Comparison of ENCODE assay signal across 8 mouse cellular contexts in the genomic region with DNA sequence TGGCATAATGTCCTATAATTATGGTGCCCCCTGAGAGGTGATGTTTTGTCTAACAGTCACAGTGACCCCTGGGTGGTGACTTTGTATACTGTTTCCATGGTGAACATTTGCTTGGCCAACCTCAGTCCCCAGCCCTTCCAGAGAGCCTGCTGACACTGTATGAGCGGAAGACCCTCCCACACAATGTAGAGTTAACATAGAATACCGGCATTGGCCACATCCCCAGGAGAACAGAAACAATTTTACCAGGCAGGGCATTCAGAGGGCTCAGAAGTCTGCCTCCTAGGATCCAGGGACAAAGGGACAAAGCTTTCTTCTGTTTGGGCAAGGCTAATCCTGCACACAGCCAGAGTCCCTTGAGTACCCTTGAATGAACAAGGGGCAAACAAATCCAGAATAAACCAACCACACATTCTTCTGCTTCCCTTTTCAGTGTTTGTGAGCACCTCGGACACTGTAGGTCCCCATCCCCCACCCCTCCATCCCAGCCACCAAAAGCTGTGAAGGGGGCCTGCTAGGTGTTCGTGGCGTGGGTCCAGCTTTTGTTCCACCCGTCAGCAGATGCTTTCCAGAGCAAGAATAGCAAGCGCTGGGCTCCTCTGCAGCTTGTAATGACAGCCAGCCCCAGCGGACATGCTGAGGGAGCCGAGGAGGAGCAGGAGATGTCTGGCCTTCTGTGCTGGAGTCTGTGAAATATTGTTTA.
DNase-seq lines count a peak whose midpoint lies in the region; ATAC-seq lines count a peak whose summit lies in the region.

No protein-coding gene starts in this region.

- no peak for ATAC-seq in heart, embryonic 13.5 days (ENCODE audit: extremely low read depth, insufficient number of reproducible peaks, low FRiP score, low TSS enrichment)
- ATAC-seq in embryonic facial prominence, embryonic 14.5 days (ENCODE audit: low read depth), result peak; percentile 47
- ATAC-seq in neural tube, embryonic 13.5 days (ENCODE audit: low read depth), result peak; percentile 36; the same call in 1 of the 2 replicates
- ATAC-seq in megakaryocyte progenitor cell, adult 5-6 weeks (replicated peaks; ENCODE audit: poor library complexity), result no peak

- H3K9ac ChIP-seq in heart, embryonic 13.5 days, result no peak overlapping the region
- 0 out of 2 replicates have a peak overlapping the region, but pooled peaks have one; percentile 19 for H3K9ac ChIP-seq in embryonic facial prominence, embryonic 14.5 days (ENCODE audit: low read depth, low read length)
- no peak overlapping the region for H3K9ac ChIP-seq in neural tube, embryonic 13.5 days

- intact Hi-C loops in heart, postnatal 36 days (cut with DNase I), result no loop called here
- intact Hi-C loops in left cerebral cortex, postnatal 36 days (cut with DNase I), result no loop called here

- no peaks in the 10 kb centered on the region for H3K36me3 ChIP-seq in heart, embryonic 13.5 days
- no peaks in the 10 kb centered on the region for H3K36me3 ChIP-seq in embryonic facial prominence, embryonic 14.5 days (ENCODE audit: control insufficient read depth, insufficient read depth, low read length)
- H3K36me3 ChIP-seq in neural tube, embryonic 13.5 days, result no peaks in the 10 kb centered on the region

- H3K4me2 ChIP-seq in heart, embryonic 13.5 days, result peak overlapping the region; percentile 40
- 0 out of 2 replicates have a peak overlapping the region, but pooled peaks have one; percentile 18 for H3K4me2 ChIP-seq in embryonic facial prominence, embryonic 14.5 days (ENCODE audit: low read depth, low read length)
- H3K4me2 ChIP-seq in neural tube, embryonic 13.5 days, result no peak overlapping the region

- no peak overlapping the region for H3K4me3 ChIP-seq in heart, embryonic 13.5 days
- H3K4me3 ChIP-seq in embryonic facial prominence, embryonic 14.5 days (ENCODE audit: low read depth, low read length), result no peak overlapping the region
- no peak overlapping the region for H3K4me3 ChIP-seq in neural tube, embryonic 13.5 days

- no peaks in the 10 kb centered on the region for H3K27me3 ChIP-seq in heart, embryonic 13.5 days (replicated peaks)
- H3K27me3 ChIP-seq in embryonic facial prominence, embryonic 14.5 days (replicated peaks; ENCODE audit: control insufficient read depth, insufficient read depth, low read length), result no peaks in the 10 kb centered on the region
- H3K27me3 ChIP-seq in neural tube, embryonic 13.5 days, result no peaks in the 10 kb centered on the region

- DNase-seq in heart, postnatal 36 days, result no peak
- DNase-seq in embryonic facial prominence, embryonic 14.5 days (ENCODE audit: low spot score), result peak; percentile 52
- DNase-seq in left cerebral cortex, postnatal 36 days (ENCODE audit: low spot score in 2 of 2), result peak; percentile 21 to 37
- DNase-seq in spleen, adult 18-20 months, result no peak
- no peak for DNase-seq in adrenal gland, postnatal 4 days (ENCODE audit: low spot score in 2 of 2)

- H3K27ac ChIP-seq in heart, embryonic 13.5 days (replicated peaks), result peak overlapping the region; percentile 77
- no peak overlapping the region for H3K27ac ChIP-seq in embryonic facial prominence, embryonic 14.5 days (replicated peaks; ENCODE audit: low read depth, low read length)
- H3K27ac ChIP-seq in neural tube, embryonic 13.5 days (replicated peaks), result peak overlapping the region; percentile 73

- WGBS in heart, embryonic 13.5 days, result 37% methylated on average over 9 of the region's 9 CpGs
- whole genome bisulfite sequencing in embryonic facial prominence, embryonic 14.5 days, result 24% methylated on average over 9 of the region's 9 CpGs
- WGBS in neural tube, embryonic 13.5 days, result 24% methylated on average over 9 of the region's 9 CpGs

- peaks cover 24% of the 10 kb centered on the region for H3K4me1 ChIP-seq in heart, embryonic 13.5 days
- peaks cover 16% of the 10 kb centered on the region for H3K4me1 ChIP-seq in embryonic facial prominence, embryonic 14.5 days (ENCODE audit: control insufficient read depth, insufficient read depth, low read length)
- peaks cover 32% of the 10 kb centered on the region for H3K4me1 ChIP-seq in neural tube, embryonic 13.5 days (replicated peaks)

- no peaks in the 10 kb centered on the region; the same call in 1 of the 2 replicates for H3K9me3 ChIP-seq in heart, embryonic 13.5 days
- H3K9me3 ChIP-seq in embryonic facial prominence, embryonic 14.5 days (ENCODE audit: control insufficient read depth, low read length), result no peaks in the 10 kb centered on the region
- no peaks in the 10 kb centered on the region for H3K9me3 ChIP-seq in neural tube, embryonic 13.5 days

Comparison
In these comparisons a context has a peak if more than half of its experiments do, and no peak if none do; other contexts are left out.
1. ATAC-seq: peak in embryonic facial prominence, embryonic 14.5 days (single experiment) and neural tube, embryonic 13.5 days (single experiment); none in heart, embryonic 13.5 days (single experiment) and megakaryocyte progenitor cell, adult 5-6 weeks (single experiment).
2. DNase-seq: peak in embryonic facial prominence, embryonic 14.5 days (single experiment) and left cerebral cortex, postnatal 36 days (2 of 2); none in heart, postnatal 36 days (0 of 2), spleen, adult 18-20 months (0 of 2) and adrenal gland, postnatal 4 days (0 of 2).